Mouse (Mus musculus): ENCODE results near the gene Mrpl38.

Gene Mrpl38

GRCm38 (mm10) chr11:116110131-116110530, 28.5 kb downstream of the Mrpl38 start:
- DNase-seq (ENCODE audit: low spot score), result peak; percentile 77

- no peak for DNase-seq (ENCODE audit: low spot score)
These were observed 29.1 kb downstream of the Mrpl38 start for GRCm38 (mm10) chr11:116109441-116110081.

GRCm38 (mm10) chr11:116108464-116109137, 30.1 kb downstream of the Mrpl38 start:
- DNase-seq (ENCODE audit: low spot score), result peak; percentile 92

- no peak for DNase-seq (ENCODE audit: low spot score)
These were observed 30.8 kb downstream of the Mrpl38 start for GRCm38 (mm10) chr11:116107777-116108285.

- no peak for DNase-seq (ENCODE audit: low spot score)
These were observed 31.5 kb downstream of the Mrpl38 start for GRCm38 (mm10) chr11:116106963-116107776.

GRCm38 (mm10) chr11:116106154-116106962, 32.3 kb downstream of the Mrpl38 start:
- no peak for DNase-seq (ENCODE audit: low spot score)

- no peak for DNase-seq (ENCODE audit: low spot score)
These were observed 33.6 kb downstream of the Mrpl38 start for GRCm38 (mm10) chr11:116105065-116105464.

GRCm38 (mm10) chr11:116104006-116104646, 34.5 kb downstream of the Mrpl38 start:
- DNase-seq (ENCODE audit: low spot score), result peak; percentile 80

- peak; percentile 51 for DNase-seq (ENCODE audit: low spot score)
These were observed 35.1 kb downstream of the Mrpl38 start for GRCm38 (mm10) chr11:116103572-116103971.

- DNase-seq (ENCODE audit: low spot score), result peak; percentile 81
These were observed 36.2 kb downstream of the Mrpl38 start for GRCm38 (mm10) chr11:116102472-116102871.

GRCm38 (mm10) chr11:116101931-116102381, 36.7 kb downstream of the Mrpl38 start:
- DNase-seq (ENCODE audit: low spot score), result peak; percentile 70

- DNase-seq (ENCODE audit: low spot score), result no peak
These were observed 37.8 kb downstream of the Mrpl38 start for GRCm38 (mm10) chr11:116100839-116101238.

GRCm38 (mm10) chr11:116100385-116100784, 38.3 kb downstream of the Mrpl38 start:
- peak; percentile 87 for DNase-seq (ENCODE audit: low spot score)

- no peak for DNase-seq (ENCODE audit: low spot score)
These were observed 39.2 kb downstream of the Mrpl38 start for GRCm38 (mm10) chr11:116099462-116099861.

GRCm38 (mm10) chr11:116098711-116099460, 39.8 kb downstream of the Mrpl38 start:
- DNase-seq (ENCODE audit: low spot score), result peak; percentile 78

GRCm38 (mm10) chr11:116096213-116097108, 42.2 kb downstream of the Mrpl38 start:
- DNase-seq (ENCODE audit: low spot score), result peak; percentile 62

GRCm38 (mm10) chr11:116095573-116095972, 43.1 kb downstream of the Mrpl38 start:
- DNase-seq (ENCODE audit: low spot score), result peak; percentile 95

GRCm38 (mm10) chr11:116093771-116094565, 44.7 kb downstream of the Mrpl38 start:
- no peak for DNase-seq (ENCODE audit: low spot score)
